Mouse (Mus musculus) adrenal gland, postnatal 14 days (tissue): ENCODE data around the gene Tcf21. TPM values are rescaled to one million over a fixed set of nuclear protein-coding genes. Genes with fewer than 3 reads are reported as not detected.

Experiments used
- DNase-seq: peaks from one replicate; pipeline ENCODE4 v3.0.0; 2021; ENCODE audit warnings: mixed read lengths
- long read RNA-seq, 2 experiments: library from polyadenylated mRNA; stranded (forward); transcript quantifications; one replicate each; pipeline ENCODE4 v2.0.0; 2021
- total RNA-seq: library from RNA; stranded (reverse); gene quantifications from 2 replicates; pipeline ENCODE4 v1.2.3, GENCODE M21; 2021

Tcf21 gene
- 12.3 and 13.9 TPM in 2 replicates for total RNA-seq
- long read RNA-seq, experiment 1, transcript Tcf21-201 (2 exons, 1,267 nt) = major isoform, 46 of 46 reads
- long read RNA-seq, experiment 1, partial matches to known transcripts = 0 of 46 reads
- long read RNA-seq, experiment 1, other reads (novel, unspliced or antisense) = 0 of 46 reads
- long read RNA-seq, experiment 2, transcript Tcf21-201 (2 exons, 1,267 nt) = major isoform, 39 of 40 reads
- long read RNA-seq, experiment 2, partial matches to known transcripts = 0 of 40 reads
- long read RNA-seq, experiment 2, other reads (novel, unspliced or antisense) = 1 of 40 reads

GRCm38 (mm10) chr10:22819871-22820590, at the start of gene Tcf21:
Tcf21 (minus strand) TSS chr10:22820174.
- no peak for DNase-seq

GRCm38 (mm10) chr10:22868386-22868918, 48.5 kb upstream of the Tcf21 start:
- no peak for DNase-seq

DNA sequence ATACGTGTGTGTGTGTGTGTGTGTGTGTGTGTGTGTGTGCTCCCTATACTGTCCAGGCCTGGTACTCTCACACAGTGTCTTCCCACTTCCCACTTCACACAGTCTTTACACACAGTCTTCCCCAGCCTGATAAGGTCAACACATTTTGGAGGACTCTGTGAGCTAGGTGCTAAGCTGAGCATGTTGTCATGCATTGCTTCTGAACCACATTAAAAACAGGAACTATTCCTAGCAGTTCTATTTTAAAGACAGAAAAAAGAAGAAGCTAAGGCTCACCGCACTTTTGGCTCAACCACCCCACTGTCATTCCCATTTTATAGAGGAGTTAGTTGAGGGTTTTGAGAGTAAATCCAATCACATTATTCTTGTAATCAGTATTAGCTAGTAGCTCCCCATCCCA, 47.2 kb upstream of the Tcf21 start:
- no peak for DNase-seq

- peak; percentile 48 for DNase-seq
These were observed 38.1 kb upstream of the Tcf21 start for GRCm38 (mm10) chr10:22858111-22858510.

- DNase-seq = no peak
These were observed 34.4 kb upstream of the Tcf21 start for GRCm38 (mm10) chr10:22854330-22854729.

DNA sequence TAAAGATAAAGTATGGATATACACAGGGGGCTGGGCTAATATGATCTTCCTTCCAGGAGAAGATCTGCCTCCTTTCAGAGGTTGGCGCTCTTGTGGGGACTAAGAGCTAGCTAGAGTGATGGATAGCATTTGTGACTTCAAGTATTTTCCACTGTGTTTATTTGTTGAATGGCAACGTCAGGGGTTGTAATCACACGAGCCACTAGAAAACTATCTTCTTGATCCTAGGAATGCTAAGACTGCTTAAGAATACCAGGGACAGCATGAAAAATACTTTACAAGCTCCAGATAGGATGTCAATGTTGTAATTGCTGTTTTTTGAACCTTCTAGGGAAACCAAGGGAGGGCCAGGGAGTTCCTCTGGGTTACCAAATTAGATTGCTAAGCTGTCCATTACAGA, 25.4 kb upstream of the Tcf21 start:
- DNase-seq = no peak

GRCm38 (mm10) chr10:22844731-22845130, 24.8 kb upstream of the Tcf21 start:
- DNase-seq = no peak

- DNase-seq = no peak
These were observed 23.7 kb upstream of the Tcf21 start for GRCm38 (mm10) chr10:22843440-22844361.

DNA sequence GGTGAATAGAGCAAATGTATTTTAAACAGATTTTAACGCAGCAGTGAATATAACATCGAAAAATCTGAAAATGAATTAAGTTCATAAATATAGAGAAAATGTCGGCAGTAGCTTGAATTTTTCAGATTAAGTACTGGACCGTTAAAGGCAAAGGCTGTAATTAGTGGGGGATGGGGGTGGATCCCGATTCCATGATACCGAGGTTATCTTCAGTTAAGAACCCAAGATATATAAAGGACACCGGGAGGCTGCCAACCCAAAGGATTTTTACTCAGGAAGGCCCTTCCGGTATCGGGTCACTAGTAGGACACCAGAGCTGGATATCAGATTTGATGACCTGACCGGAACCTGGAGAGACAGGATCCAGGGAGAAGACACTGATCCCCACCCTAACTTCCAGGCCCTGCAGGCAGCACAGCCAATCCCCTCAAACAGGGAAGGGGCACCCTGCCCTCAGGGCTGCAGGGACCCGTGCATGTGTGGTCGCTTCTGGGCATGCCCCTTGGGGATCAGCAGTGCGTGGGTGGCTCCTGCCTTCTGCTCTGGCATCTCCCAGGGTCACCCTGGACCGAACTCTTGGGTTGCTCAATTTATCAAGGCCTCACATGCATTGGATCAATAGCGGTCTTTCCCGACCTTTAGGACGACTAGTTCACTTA, 22.9 kb upstream of the Tcf21 start:
- no peak for DNase-seq

- no peak for DNase-seq
These were observed 22.1 kb upstream of the Tcf21 start for GRCm38 (mm10) chr10:22842113-22842512.

DNA sequence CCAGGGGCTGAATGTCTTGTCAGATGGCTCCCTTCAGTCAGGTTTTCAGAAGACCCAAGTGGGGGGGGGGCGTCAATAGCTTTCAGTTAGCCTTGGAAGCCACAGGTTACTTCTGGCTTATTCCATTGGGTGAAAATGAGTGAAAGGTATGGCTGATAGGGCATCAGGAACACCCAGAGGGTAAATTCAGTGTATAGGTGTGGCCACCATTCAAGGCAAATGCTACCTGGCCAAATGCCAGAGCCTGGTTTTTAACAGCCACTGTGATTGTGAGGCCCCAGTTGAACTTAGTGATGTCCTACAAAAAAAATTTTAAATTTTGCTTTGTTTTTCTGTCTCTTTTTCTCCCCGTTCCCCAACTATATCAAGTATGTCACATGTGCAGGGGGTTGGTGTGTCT, 6.3 kb upstream of the Tcf21 start:
- DNase-seq = no peak

GRCm38 (mm10) chr10:22822896-22823295, 2.9 kb upstream of the Tcf21 start:
- DNase-seq = no peak

DNA sequence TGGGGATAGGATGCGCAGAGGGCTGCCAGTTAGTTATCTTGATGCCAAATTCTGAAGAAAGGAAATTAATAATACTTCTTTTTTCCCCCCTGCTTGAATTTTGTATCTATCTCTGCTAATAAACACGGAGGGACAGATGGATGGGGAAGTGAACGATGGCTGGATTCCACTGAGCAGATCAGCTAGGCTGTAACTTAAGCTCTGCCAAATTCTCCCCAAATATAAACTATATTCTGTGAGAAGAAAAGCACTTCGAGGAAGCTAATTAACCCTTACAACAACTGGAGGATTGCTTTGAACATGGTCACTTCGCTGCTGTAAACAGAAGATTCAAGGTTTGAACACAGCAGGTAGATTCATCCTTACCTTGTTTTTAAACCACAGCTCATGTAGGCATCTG, 2.5 kb upstream of the Tcf21 start:
- DNase-seq = no peak

- no peak for DNase-seq
These were observed 1.7 kb upstream of the Tcf21 start for GRCm38 (mm10) chr10:22821709-22822108.

DNA sequence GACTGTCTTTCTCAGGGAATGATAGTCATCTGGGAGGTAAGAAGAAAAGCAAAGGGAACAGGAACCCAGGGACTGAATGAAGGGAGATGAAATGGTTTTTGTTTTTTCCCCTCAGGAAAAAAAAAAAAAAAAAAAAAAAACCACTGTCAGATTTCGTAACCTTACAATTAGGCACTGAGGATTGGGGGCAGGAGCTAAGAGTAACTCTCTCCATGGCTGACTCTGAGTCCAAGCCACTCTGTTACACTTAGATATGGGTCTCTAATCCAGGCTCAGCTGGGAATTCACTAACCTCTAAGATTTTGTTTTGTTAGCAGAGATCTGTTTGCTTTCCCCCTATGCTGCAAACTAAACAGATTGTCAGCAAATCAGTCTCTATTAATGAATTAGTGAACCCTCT, 1.3 kb upstream of the Tcf21 start:
- no peak for DNase-seq

DNA sequence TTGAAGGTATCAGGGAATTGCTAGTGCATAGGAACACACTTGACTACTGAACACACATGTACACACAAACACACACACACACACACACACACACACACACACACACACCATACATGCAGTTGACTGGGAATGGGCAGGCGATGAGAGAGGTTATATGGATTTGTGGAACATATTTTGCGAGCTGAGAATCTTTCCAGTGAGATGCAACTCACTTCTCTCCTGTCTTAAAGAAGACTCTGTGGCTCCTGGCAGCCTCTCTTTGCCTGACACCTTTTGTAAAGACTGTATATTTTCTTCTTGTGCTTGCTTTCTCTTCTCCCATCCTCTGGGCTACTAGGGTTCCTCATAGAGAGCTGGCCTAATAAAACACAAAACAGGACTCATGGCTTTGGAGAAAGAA, 867 bp upstream of the Tcf21 start:
- no peak for DNase-seq

DNA sequence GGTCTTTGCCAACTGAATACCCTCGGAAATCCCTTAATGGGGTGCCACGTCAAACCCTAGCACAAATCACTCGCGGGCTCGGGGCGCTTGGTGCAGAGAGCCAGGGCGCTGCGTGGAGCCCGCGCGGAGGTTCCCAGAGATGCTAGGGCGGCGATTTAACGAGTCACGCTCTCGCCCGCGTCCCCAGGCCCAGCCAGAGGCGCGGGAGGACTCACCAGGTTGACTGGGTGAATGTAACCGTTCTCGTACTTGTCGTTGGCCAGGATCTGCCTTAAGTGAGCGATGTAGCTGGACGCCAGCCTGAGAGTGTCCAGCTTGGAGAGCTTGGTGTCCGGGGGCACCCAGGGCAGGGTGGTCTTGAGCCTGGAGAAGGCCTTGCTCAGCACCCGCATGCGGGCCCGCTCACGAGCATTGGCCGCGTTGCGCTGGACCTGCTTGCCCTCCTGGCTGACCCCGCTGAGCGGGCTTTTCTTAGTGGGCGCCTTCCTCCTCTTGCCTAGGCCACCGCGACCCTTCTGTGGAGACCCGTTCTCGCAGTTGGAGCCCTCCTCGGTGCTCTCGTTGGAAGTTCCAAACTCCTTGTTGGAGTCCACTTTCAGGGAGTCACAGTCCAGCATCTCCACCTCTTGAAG, 619 bp downstream of the Tcf21 start:
- no peak for DNase-seq

GRCm38 (mm10) chr10:22818600-22819238, 1.3 kb downstream of the Tcf21 start:
- no peak for DNase-seq

DNA sequence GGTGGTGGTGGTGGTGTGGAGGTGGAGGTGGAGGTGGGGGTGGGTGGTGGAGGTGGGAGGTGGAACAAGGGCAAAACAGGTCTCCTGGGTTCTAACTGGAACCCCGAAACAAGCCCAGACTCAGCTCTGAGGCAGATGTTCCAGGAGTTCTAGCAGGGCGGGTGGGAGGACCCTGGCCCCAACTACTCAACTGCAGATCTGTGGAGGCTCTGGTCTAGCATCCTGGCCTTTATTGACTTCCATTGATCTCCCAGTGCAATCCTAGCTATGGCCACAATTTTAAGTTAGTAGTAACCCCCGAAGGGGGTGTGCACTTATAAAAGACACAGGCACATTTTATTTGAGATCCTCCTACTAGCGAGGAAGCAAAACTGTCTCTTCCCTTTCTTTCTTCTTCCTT, 2.0 kb downstream of the Tcf21 start:
- no peak for DNase-seq

DNA sequence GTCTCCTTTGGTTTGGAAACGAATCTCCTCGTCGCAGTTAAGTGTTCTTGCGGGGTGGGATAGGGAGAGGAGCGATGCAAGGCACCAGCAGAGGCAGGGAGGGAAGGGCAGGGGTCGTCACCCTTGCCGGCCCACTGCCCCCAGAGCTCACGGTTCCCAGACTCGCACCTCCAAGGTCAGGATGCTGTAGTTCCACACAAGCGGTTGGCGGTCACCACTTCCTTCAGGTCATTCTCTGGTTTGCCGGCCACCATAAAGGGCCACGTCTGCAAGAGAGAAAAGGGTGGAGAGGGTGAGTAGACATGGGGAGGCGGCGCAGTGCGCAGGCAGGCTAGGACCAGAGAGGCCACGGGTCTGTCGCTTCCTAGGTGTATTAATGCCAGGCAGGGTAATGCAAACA, 2.4 kb downstream of the Tcf21 start:
- DNase-seq = no peak

- no peak for DNase-seq
These were observed 3.7 kb downstream of the Tcf21 start for GRCm38 (mm10) chr10:22816237-22816762.
